ENCODE assay signal across 11 mouse cellular contexts in genomic region chr2:153157270-153157669, GRCm38 (mm10). TPM values are rescaled to one million over a fixed set of nuclear protein-coding genes. Genes with fewer than 3 reads are reported as not detected.
DNase-seq lines count a peak whose midpoint lies in the region; ATAC-seq and TF ChIP-seq lines count a peak whose summit lies in the region.
"Had no signal": no experiment of that assay in that cellular context is flagged by ENCODE, and none has a peak within 500 bp of the region (broad histone marks: within the 10 kb centered on the region; RNA-seq: fewer than 3 reads in every experiment).

No protein-coding gene starts in this region.

- DNase-seq in hindbrain, postnatal 0 days (ENCODE audit: low spot score): no peak
- DNase-seq in 416B (ENCODE audit: low read depth): peak; percentile 69
- DNase-seq in embryo, embryonic 11 days: no peak
- DNase-seq in lung, postnatal 10 days: no peak

- no peaks in the 10 kb centered on the region for H3K27me3 ChIP-seq in hindbrain, postnatal 0 days (ENCODE audit: insufficient read depth, low read length)
- 0 out of 2 replicates have a peak, but pooled peaks cover 2% of the 10 kb centered on the region for H3K27me3 ChIP-seq in hindbrain, embryonic 12.5 days
- no peaks in the 10 kb centered on the region for H3K27me3 ChIP-seq in E14TG2a.4 (ENCODE audit: insufficient read depth, low read length)
- H3K27me3 ChIP-seq: limb, embryonic 12.5 days had no signal

- no peak for TF ChIP-seq POLR2A in embryonic fibroblast, embryonic 13.5 days (IDR thresholded peaks at IDR 0.05; ENCODE audit: low read depth, low read length)

- no peak overlapping the region for H3K9ac ChIP-seq in hindbrain, postnatal 0 days (replicated peaks; ENCODE audit: low read length)
- no peak overlapping the region for H3K9ac ChIP-seq in hindbrain, embryonic 12.5 days
- H3K9ac ChIP-seq: limb, embryonic 12.5 days had no signal

- TF ChIP-seq CTCF in hindbrain, postnatal 0 days (IDR thresholded peaks at IDR 0.05; ENCODE audit: low read depth): peak; percentile 37
- TF ChIP-seq CTCF in E14TG2a.4 (conservative IDR thresholded peaks at IDR 0.05; ENCODE audit: low read length): peak; percentile 52
- TF ChIP-seq CTCF in embryonic fibroblast, embryonic 13.5 days (IDR thresholded peaks at IDR 0.05; ENCODE audit: borderline replicate concordance, insufficient read depth, low read length): peak; percentile 25; the same call in 1 of the 2 replicates

- H3K36me3 ChIP-seq in hindbrain, postnatal 0 days (ENCODE audit: insufficient read depth, low read length): no peaks in the 10 kb centered on the region
- no peaks in the 10 kb centered on the region for H3K36me3 ChIP-seq in hindbrain, embryonic 12.5 days
- peaks cover 8% of the 10 kb centered on the region for H3K36me3 ChIP-seq in E14TG2a.4 (ENCODE audit: insufficient read depth, low read length)
- H3K36me3 ChIP-seq: heart, embryonic 10.5 days; limb, embryonic 12.5 days had no signal

- no peak overlapping the region for H3K4me3 ChIP-seq in hindbrain, postnatal 0 days (ENCODE audit: low read length)
- no peak overlapping the region for H3K4me3 ChIP-seq in hindbrain, embryonic 12.5 days
- no peak overlapping the region for H3K4me3 ChIP-seq in E14TG2a.4 (replicated peaks; ENCODE audit: low read length)
- no peak overlapping the region for H3K4me3 ChIP-seq in embryonic fibroblast, embryonic 13.5 days (ENCODE audit: insufficient read depth, low read length)
- H3K4me3 ChIP-seq: heart, embryonic 10.5 days; limb, embryonic 12.5 days; myocyte had no signal

- H3K27ac ChIP-seq in hindbrain, postnatal 0 days: no peak overlapping the region
- no peak overlapping the region for H3K27ac ChIP-seq in hindbrain, embryonic 12.5 days
- H3K27ac ChIP-seq in embryonic fibroblast, embryonic 13.5 days (ENCODE audit: insufficient read depth, low read length): no peak overlapping the region
- H3K27ac ChIP-seq: heart, embryonic 10.5 days; limb, embryonic 12.5 days had no signal

- WGBS in hindbrain, postnatal 0 days: 77% methylated on average over 1 of the region's 3 CpGs
- WGBS in hindbrain, embryonic 12.5 days: 76% methylated on average over 1 of the region's 3 CpGs

- ATAC-seq in hindbrain, postnatal 0 days: no peak
- ATAC-seq in hindbrain, embryonic 12.5 days (ENCODE audit: low FRiP score): no peak
- no peak for ATAC-seq in granulocyte monocyte progenitor cell, adult 5-6 weeks (replicated peaks; ENCODE audit: poor library complexity, severe bottlenecking)

- H3K4me1 ChIP-seq in hindbrain, postnatal 0 days (ENCODE audit: insufficient read depth, low read length): no peaks in the 10 kb centered on the region
- H3K4me1 ChIP-seq in hindbrain, embryonic 12.5 days: peaks cover 5% of the 10 kb centered on the region
- H3K4me1 ChIP-seq in E14TG2a.4 (replicated peaks; ENCODE audit: low read depth, low read length): peaks cover 13% of the 10 kb centered on the region
- no peaks in the 10 kb centered on the region for H3K4me1 ChIP-seq in embryonic fibroblast, embryonic 13.5 days (ENCODE audit: control insufficient read depth, insufficient read depth, low read length)

- H3K4me2 ChIP-seq in hindbrain, postnatal 0 days (ENCODE audit: low read depth, low read length): no peak overlapping the region
- no peak overlapping the region for H3K4me2 ChIP-seq in hindbrain, embryonic 12.5 days (replicated peaks)
- H3K4me2 ChIP-seq: limb, embryonic 12.5 days had no signal

- no peaks in the 10 kb centered on the region for H3K9me3 ChIP-seq in hindbrain, postnatal 0 days (ENCODE audit: low read length)
- no peaks in the 10 kb centered on the region for H3K9me3 ChIP-seq in hindbrain, embryonic 12.5 days (replicated peaks)
- H3K9me3 ChIP-seq in E14TG2a.4 (ENCODE audit: low read length): no peaks in the 10 kb centered on the region
- H3K9me3 ChIP-seq: heart, embryonic 10.5 days; limb, embryonic 12.5 days had no signal

RNA-seq across cellular contexts. Expression of gene Tm9sf4, which starts 3.8 kb away (rescaled TPM):
- 61.4 and 70.4 TPM in 2 replicates for total RNA-seq in hindbrain, postnatal 0 days (2014; rRNA removed)
- polyA plus RNA-seq in hindbrain, postnatal 0 days (2015; fragmentation: Nextera tagmentation; extraction: Ambion mirVana): 73.0 and 80.0 TPM in 2 replicates
- 83.9 and 84.7 TPM in 2 replicates for polyA plus RNA-seq in hindbrain, embryonic 12.5 days (2016; fragmentation: Nextera tagmentation; extraction: Ambion mirVana)
- polyA plus RNA-seq in embryonic fibroblast, embryonic 13.5 days (2011; ENCODE audit: insufficient read length, low read depth, missing spikeins): 114 and 120 TPM in 2 replicates
- total RNA-seq in granulocyte monocyte progenitor cell, adult 5-6 weeks (2014; fragmentation: Nextera tagmentation): 54.2 and 60.7 TPM in 2 replicates
- 61.3 and 91.4 TPM in 2 replicates for total RNA-seq in granulocyte monocyte progenitor cell, adult 5-6 weeks (2017)

RNA-seq across cellular contexts. Expression of gene Hck, which starts 49.0 kb away (rescaled TPM):
- total RNA-seq in hindbrain, postnatal 0 days (2014; rRNA removed): 12.2 and 17.0 TPM in 2 replicates
- polyA plus RNA-seq in hindbrain, postnatal 0 days (2015; fragmentation: Nextera tagmentation; extraction: Ambion mirVana): 8.6 and 8.7 TPM in 2 replicates
- 2.9 and 3.5 TPM in 2 replicates for polyA plus RNA-seq in hindbrain, embryonic 12.5 days (2016; fragmentation: Nextera tagmentation; extraction: Ambion mirVana)
- polyA plus RNA-seq in embryonic fibroblast, embryonic 13.5 days (2011; ENCODE audit: insufficient read length, low read depth, missing spikeins): 0.90 and 4.2 TPM in 2 replicates
- total RNA-seq in granulocyte monocyte progenitor cell, adult 5-6 weeks (2014; fragmentation: Nextera tagmentation): 6.4 and 9.5 TPM in 2 replicates
- total RNA-seq in granulocyte monocyte progenitor cell, adult 5-6 weeks (2017): 13.1 and 17.5 TPM in 2 replicates
